Mouse (Mus musculus): ENCODE data around the gene Spink4. TPM values are rescaled to one million over a fixed set of nuclear protein-coding genes. Genes with fewer than 3 reads are reported as not detected.
A peak's percentile ranks its signal among the peaks of the same experiment; 100 is the strongest.

Gene Spink4
- 12.5 TPM for polyA plus RNA-seq (2012; fragmentation: generic; extraction: Trizol)

DNA sequence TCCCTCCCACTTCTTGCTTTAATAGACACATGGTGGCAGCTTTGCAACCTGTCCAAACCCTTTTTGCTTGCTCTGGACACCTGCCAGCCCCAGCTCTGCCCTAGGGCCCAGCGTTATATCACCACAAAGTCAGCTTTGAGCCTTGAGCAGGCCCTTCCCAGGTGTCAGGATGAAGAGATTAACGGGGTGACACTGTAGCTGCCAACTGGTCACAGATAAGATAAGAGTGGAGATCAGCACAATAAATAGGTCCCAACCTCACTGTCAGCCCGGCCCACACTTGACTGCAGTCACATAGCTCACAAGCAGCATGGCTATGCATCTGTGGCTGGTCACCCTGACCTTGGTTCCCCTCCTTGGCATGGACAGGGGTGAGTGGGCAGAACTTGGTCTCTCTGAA, at the start of gene Spink4:
Spink4 (plus strand) TSS at position 268 of the 400 bp plus-strand sequence.
- Histone ChIP-seq H3K27me3 (ENCODE audit: control insufficient read depth, insufficient read depth, insufficient read length) (peaks cover 4% of the 10 kb centered on the region), H3K4me2 (ENCODE audit: low read depth) (peak within 1 kb of the TSS; percentile 31), H3K36me3 (ENCODE audit: control insufficient read depth, insufficient read depth) (no peaks in the 10 kb centered on the region), H3K4me3 (no peak within 1 kb of the TSS), H3ac (ENCODE audit: control insufficient read depth, insufficient read length) (no peak within 1 kb of the TSS), H3K79me2 (ENCODE audit: control insufficient read depth, insufficient read depth) (no peaks in the 10 kb centered on the region)
- TF ChIP-seq TCF3 (IDR thresholded peaks at IDR 0.05; ENCODE audit: insufficient read length, low read depth) (no peak), REST (IDR thresholded peaks at IDR 0.05; ENCODE audit: insufficient read depth, insufficient read length) (no peak), SRF (IDR thresholded peaks at IDR 0.05; ENCODE audit: control insufficient read depth, insufficient read length, low read depth) (no peak), POLR2A (IDR thresholded peaks at IDR 0.05; ENCODE audit: insufficient read length, low read depth) (no peak), TCF12 (IDR thresholded peaks at IDR 0.05; ENCODE audit: insufficient read depth, poor library complexity, severe bottlenecking) (peak; percentile 7), MYOG (IDR thresholded peaks at IDR 0.05; ENCODE audit: control insufficient read depth in 1 of 3, insufficient read depth in 1 of 3, insufficient read length in 2 of 3, low read depth in 2 of 3) (peak in 2 of 3 experiments; percentile 28 to 63), E2F4 (IDR thresholded peaks at IDR 0.05; ENCODE audit: insufficient read depth) (no peak), MYOD1 (IDR thresholded peaks at IDR 0.05; ENCODE audit: control insufficient read depth in 1 of 3, insufficient read length in 2 of 3, low read depth in 2 of 3) (peak in 1 of 3 experiments; percentile 73)

DNA sequence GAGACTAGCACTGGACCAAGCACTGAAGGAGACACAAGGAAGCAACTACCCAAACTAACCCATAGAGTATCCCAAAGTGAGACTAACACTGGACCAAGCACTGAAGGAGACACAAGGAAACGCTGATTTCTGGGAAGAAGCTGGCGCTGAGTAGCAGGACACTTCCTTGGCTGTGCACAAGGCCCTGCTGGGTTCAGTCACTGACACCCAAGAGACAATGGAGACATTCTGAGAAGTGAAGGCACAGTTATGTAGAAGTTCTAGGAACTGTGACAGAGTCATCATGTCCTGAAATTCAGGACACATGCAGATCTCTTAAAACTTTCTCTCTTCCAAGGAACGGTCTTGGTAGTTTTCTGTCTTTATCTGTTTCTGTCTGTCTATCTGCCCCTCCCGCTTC, 49.6 kb upstream of the Spink4 start:
- no peak overlapping the region for H3K4me3 ChIP-seq
- H3K27me3 ChIP-seq (ENCODE audit: control insufficient read depth, insufficient read depth, insufficient read length) = no peaks in the 10 kb centered on the region
- H3K36me3 ChIP-seq (ENCODE audit: control insufficient read depth, insufficient read depth) = no peaks in the 10 kb centered on the region
- TF ChIP-seq MYOG (IDR thresholded peaks at IDR 0.05; ENCODE audit: control insufficient read depth in 1 of 3, insufficient read depth in 1 of 3, insufficient read length in 2 of 3, low read depth in 2 of 3) (no peak), USF1 (IDR thresholded peaks at IDR 0.05; ENCODE audit: low read depth) (no peak), REST (IDR thresholded peaks at IDR 0.05; ENCODE audit: insufficient read depth, insufficient read length) (no peak), SRF (IDR thresholded peaks at IDR 0.05; ENCODE audit: control insufficient read depth, insufficient read length, low read depth) (no peak), TCF3 (IDR thresholded peaks at IDR 0.05; ENCODE audit: insufficient read length, low read depth) (no peak), CEBPB (IDR thresholded peaks at IDR 0.05; ENCODE audit: insufficient read depth, poor library complexity, severe bottlenecking) (no peak), TCF12 (IDR thresholded peaks at IDR 0.05; ENCODE audit: insufficient read depth, poor library complexity, severe bottlenecking) (no peak), POLR2AphosphoS2 (IDR thresholded peaks at IDR 0.05; ENCODE audit: insufficient read length, low read depth) (no peak), MYOD1 (IDR thresholded peaks at IDR 0.05; ENCODE audit: control insufficient read depth in 1 of 3, insufficient read length in 2 of 3, low read depth in 2 of 3) (no peak), MAX (IDR thresholded peaks at IDR 0.05; ENCODE audit: low read depth) (no peak), POLR2A (IDR thresholded peaks at IDR 0.05; ENCODE audit: insufficient read length, low read depth) (no peak), E2F4 (IDR thresholded peaks at IDR 0.05; ENCODE audit: insufficient read depth) (no peak)
- H3ac ChIP-seq (ENCODE audit: control insufficient read depth, insufficient read length) = no peak overlapping the region
- no peaks in the 10 kb centered on the region for H3K79me2 ChIP-seq (ENCODE audit: control insufficient read depth, insufficient read depth)
- H3K4me2 ChIP-seq (ENCODE audit: low read depth) = no peak overlapping the region

DNA sequence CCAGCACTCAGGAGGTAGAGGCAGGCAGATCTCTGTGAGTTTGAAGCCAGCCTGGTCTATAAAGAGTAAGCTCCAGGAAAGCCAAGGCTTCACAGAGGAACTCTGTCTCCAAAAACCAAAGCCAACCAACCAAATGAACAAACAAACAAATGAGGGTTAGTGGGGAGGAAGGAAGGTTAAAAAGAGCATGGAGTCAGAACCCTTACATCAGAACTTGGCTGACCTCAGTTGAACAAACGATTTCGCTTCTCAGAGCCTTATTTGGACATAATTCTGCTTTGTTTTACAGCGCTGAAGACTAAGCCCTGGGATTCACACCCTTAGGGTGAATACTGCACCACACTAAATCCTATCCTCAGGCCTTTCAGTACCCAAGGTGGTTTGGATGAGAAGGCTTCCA, 47.7 kb upstream of the Spink4 start:
- Histone ChIP-seq H3K27me3 (ENCODE audit: control insufficient read depth, insufficient read depth, insufficient read length) (no peaks in the 10 kb centered on the region), H3K4me3 (no peak overlapping the region), H3ac (ENCODE audit: control insufficient read depth, insufficient read length) (no peak overlapping the region), H3K36me3 (ENCODE audit: control insufficient read depth, insufficient read depth) (no peaks in the 10 kb centered on the region), H3K4me2 (ENCODE audit: low read depth) (no peak overlapping the region), H3K79me2 (ENCODE audit: control insufficient read depth, insufficient read depth) (no peaks in the 10 kb centered on the region)
- no peak for TF ChIP-seq MYOG (IDR thresholded peaks at IDR 0.05; ENCODE audit: control insufficient read depth in 1 of 3, insufficient read depth in 1 of 3, insufficient read length in 2 of 3, low read depth in 2 of 3)
- TF ChIP-seq CEBPB (IDR thresholded peaks at IDR 0.05; ENCODE audit: insufficient read depth, poor library complexity, severe bottlenecking) = no peak
- TF ChIP-seq SRF (IDR thresholded peaks at IDR 0.05; ENCODE audit: control insufficient read depth, insufficient read length, low read depth) = no peak
- TF ChIP-seq MYOD1 (IDR thresholded peaks at IDR 0.05; ENCODE audit: control insufficient read depth in 1 of 3, insufficient read length in 2 of 3, low read depth in 2 of 3) = no peak
- TF ChIP-seq POLR2A (IDR thresholded peaks at IDR 0.05; ENCODE audit: insufficient read length, low read depth) = no peak
- no peak for TF ChIP-seq REST (IDR thresholded peaks at IDR 0.05; ENCODE audit: insufficient read depth, insufficient read length)
- TF ChIP-seq MAX (IDR thresholded peaks at IDR 0.05; ENCODE audit: low read depth) = no peak
- no peak for TF ChIP-seq USF1 (IDR thresholded peaks at IDR 0.05; ENCODE audit: low read depth)
- no peak for TF ChIP-seq E2F4 (IDR thresholded peaks at IDR 0.05; ENCODE audit: insufficient read depth)
- TF ChIP-seq TCF12 (IDR thresholded peaks at IDR 0.05; ENCODE audit: insufficient read depth, poor library complexity, severe bottlenecking) = no peak

DNA sequence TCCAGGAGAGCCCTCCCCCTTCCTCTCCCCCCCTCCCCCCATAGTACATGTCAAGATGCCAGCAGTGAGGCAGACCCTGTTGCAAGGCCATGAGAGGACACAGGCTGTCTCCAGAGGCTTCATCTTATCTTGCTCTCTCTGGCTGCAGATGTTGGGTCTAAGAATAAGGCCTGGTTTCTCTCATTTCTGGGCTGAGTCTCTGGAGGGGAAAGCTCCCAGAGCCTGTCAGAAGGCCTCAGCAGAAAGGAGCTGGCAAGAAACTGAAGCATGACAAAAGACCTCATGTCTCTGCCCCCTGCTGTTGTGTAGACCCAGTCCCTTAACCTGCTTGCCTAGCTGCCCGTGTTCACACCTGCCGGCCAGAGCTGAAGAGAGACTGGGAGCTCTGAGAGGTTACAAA, 46.5 kb upstream of the Spink4 start:
- Histone ChIP-seq H3ac (ENCODE audit: control insufficient read depth, insufficient read length) (no peak overlapping the region), H3K36me3 (ENCODE audit: control insufficient read depth, insufficient read depth) (no peaks in the 10 kb centered on the region), H3K4me2 (ENCODE audit: low read depth) (no peak overlapping the region), H3K79me2 (ENCODE audit: control insufficient read depth, insufficient read depth) (no peaks in the 10 kb centered on the region), H3K4me3 (no peak overlapping the region), H3K27me3 (ENCODE audit: control insufficient read depth, insufficient read depth, insufficient read length) (no peaks in the 10 kb centered on the region)
- TF ChIP-seq TCF12 (IDR thresholded peaks at IDR 0.05; ENCODE audit: insufficient read depth, poor library complexity, severe bottlenecking) (no peak), E2F4 (IDR thresholded peaks at IDR 0.05; ENCODE audit: insufficient read depth) (no peak), CEBPB (IDR thresholded peaks at IDR 0.05; ENCODE audit: insufficient read depth, poor library complexity, severe bottlenecking) (no peak), REST (IDR thresholded peaks at IDR 0.05; ENCODE audit: insufficient read depth, insufficient read length) (no peak), MYOG (IDR thresholded peaks at IDR 0.05; ENCODE audit: control insufficient read depth in 1 of 3, insufficient read depth in 1 of 3, insufficient read length in 2 of 3, low read depth in 2 of 3) (no peak), USF1 (IDR thresholded peaks at IDR 0.05; ENCODE audit: low read depth) (no peak), MAX (IDR thresholded peaks at IDR 0.05; ENCODE audit: low read depth) (no peak), MYOD1 (IDR thresholded peaks at IDR 0.05; ENCODE audit: control insufficient read depth in 1 of 3, insufficient read length in 2 of 3, low read depth in 2 of 3) (no peak), POLR2A (IDR thresholded peaks at IDR 0.05; ENCODE audit: insufficient read length, low read depth) (no peak), TCF3 (IDR thresholded peaks at IDR 0.05; ENCODE audit: insufficient read length, low read depth) (no peak), SRF (IDR thresholded peaks at IDR 0.05; ENCODE audit: control insufficient read depth, insufficient read length, low read depth) (no peak), POLR2AphosphoS2 (IDR thresholded peaks at IDR 0.05; ENCODE audit: insufficient read length, low read depth) (no peak)

All from myocyte (in vitro differentiated cells).